Mouse (Mus musculus) CH12.LX (cell line): Measurements from ENCODE around the gene Creb5. TPM values are rescaled to one million over a fixed set of nuclear protein-coding genes. Genes with fewer than 3 reads are reported as not detected.

Experiments
- DNase-seq: peaks from one replicate; pipeline ENCODE4 v3.0.0-alpha.2; 2013; ENCODE audit errors: extremely low read depth
- H3K27ac ChIP-seq: 2 replicates; pipeline ENCODE4 v1.5.1; 2012; ENCODE audit warnings: low read depth, mild to moderate bottlenecking, control low read depth, moderate library complexity; ENCODE audit not compliant: insufficient read depth
- H3K27me3 ChIP-seq: replicated peaks from 2 replicates; pipeline ENCODE3; 2012; ENCODE audit warnings: inconsistent platforms
- H3K36me3 ChIP-seq, 2 experiments: replicated peaks in 1 of 2; 2 replicates each; pipeline versions ENCODE3 to v1.6.1; 2012; ENCODE audit warnings: inconsistent platforms in 1 of 2, low read length in 1 of 2, mild to moderate bottlenecking in 1 of 2, mixed read lengths in 1 of 2, moderate library complexity in 1 of 2; ENCODE audit not compliant: control insufficient read depth in 1 of 2, insufficient read depth in 1 of 2
- H3K4me1 ChIP-seq, 2 experiments: 2 replicates each; pipeline ENCODE4 v1.6.1; 2012; ENCODE audit warnings: inconsistent platforms in 1 of 2, moderate library complexity in 1 of 2; ENCODE audit not compliant: insufficient read depth in 2 of 2, control insufficient read depth in 1 of 2
- H3K4me2 ChIP-seq: 2 replicates; pipeline ENCODE4 v1.6.1; 2012; ENCODE audit warnings: low read depth, mild to moderate bottlenecking, control low read depth; ENCODE audit not compliant: poor library complexity, insufficient read depth, severe bottlenecking
- H3K4me3 ChIP-seq, 3 experiments: fragments of 150-350 bp in 1 of 3; sonication (generic) in 1 of 3; replicated peaks in 1 of 3; 2 replicates each; pipeline versions ENCODE3 to v1.5.1; 2011 to 2012; ENCODE audit warnings: low read depth in 2 of 3, low read length in 2 of 3, mild to moderate bottlenecking in 2 of 3, moderate library complexity in 2 of 3, control low read depth in 1 of 3, improper control_type of control experiment in 1 of 3, inconsistent platforms in 1 of 3, mixed read lengths in 1 of 3; ENCODE audit not compliant: poor library complexity in 1 of 3
- H3K79me2 ChIP-seq: replicated peaks from 2 replicates; pipeline ENCODE4 v1.6.1; 2012; ENCODE audit warnings: mild to moderate bottlenecking, moderate library complexity; ENCODE audit not compliant: control insufficient read depth, poor library complexity, insufficient read depth, severe bottlenecking; ENCODE audit errors: extremely low read depth
- H3K9ac ChIP-seq: 2 replicates; pipeline ENCODE4 v1.6.1; 2012; ENCODE audit warnings: low read depth, mild to moderate bottlenecking, control low read depth, moderate library complexity; ENCODE audit not compliant: insufficient read depth
- H3K9me3 ChIP-seq: replicated peaks from 2 replicates; pipeline ENCODE3; 2012; ENCODE audit warnings: low read length, inconsistent platforms, mixed read lengths
- BHLHE40 ChIP-seq: IDR thresholded peaks from 2 replicates; pipeline ENCODE4 v1.6.1; 2011; ENCODE audit warnings: mild to moderate bottlenecking, low read depth, low read length, improper control_type of control experiment
- CHD1 ChIP-seq: IDR thresholded peaks from 2 replicates; pipeline ENCODE4 v1.6.1; 2012; ENCODE audit warnings: low read depth, low read length, improper control_type of control experiment, inconsistent platforms
- CTCF ChIP-seq, 2 experiments: IDR thresholded peaks in 1 of 2; conservative IDR thresholded peaks in 1 of 2; 2 replicates each; pipeline ENCODE4 v1.5.1; 2011 to 2012; ENCODE audit warnings: low read depth in 2 of 2, low read length in 2 of 2, improper control_type of control experiment in 1 of 2, inconsistent platforms in 1 of 2, mild to moderate bottlenecking in 1 of 2, moderate library complexity in 1 of 2
- E2F4 ChIP-seq: IDR thresholded peaks from 2 replicates; pipeline ENCODE4 v1.6.1; 2011; ENCODE audit warnings: low read depth, low read length, improper control_type of control experiment; ENCODE audit not compliant: insufficient replicate concordance
- ELF1 ChIP-seq: IDR thresholded peaks from 2 replicates; pipeline ENCODE4 v1.6.1; 2014; ENCODE audit warnings: low read depth, mild to moderate bottlenecking, inconsistent platforms, low read length, improper control_type of control experiment
- EP300 ChIP-seq: IDR thresholded peaks from 2 replicates; pipeline ENCODE4 v1.6.1; 2011; ENCODE audit warnings: low read length, improper control_type of control experiment
- ETS1 ChIP-seq: conservative IDR thresholded peaks from 2 replicates; pipeline ENCODE4 v1.6.1; 2012; ENCODE audit warnings: low read depth, mild to moderate bottlenecking, inconsistent platforms, low read length, improper control_type of control experiment, moderate library complexity
- GABPA ChIP-seq: IDR thresholded peaks from 2 replicates; pipeline ENCODE4 v1.6.1; 2012; ENCODE audit warnings: low read depth, low read length, improper control_type of control experiment, inconsistent platforms; ENCODE audit not compliant: insufficient replicate concordance
- IRF4 ChIP-seq: IDR thresholded peaks from 2 replicates; pipeline ENCODE4 v1.6.1; 2014; ENCODE audit warnings: low read depth, mild to moderate bottlenecking, inconsistent platforms, low read length, improper control_type of control experiment
- JUN ChIP-seq: IDR thresholded peaks from 2 replicates; pipeline ENCODE4 v1.6.1; 2011; ENCODE audit warnings: low read depth, mild to moderate bottlenecking, low read length, improper control_type of control experiment, moderate library complexity; ENCODE audit not compliant: insufficient read depth
- MAFK ChIP-seq: IDR thresholded peaks from 2 replicates; pipeline ENCODE4 v1.6.1; 2011; ENCODE audit warnings: low read length, improper control_type of control experiment; ENCODE audit not compliant: insufficient replicate concordance
- MAX ChIP-seq: IDR thresholded peaks from 2 replicates; pipeline ENCODE4 v1.6.1; 2011; ENCODE audit warnings: low read length, improper control_type of control experiment
- MXI1 ChIP-seq: IDR thresholded peaks from 2 replicates; pipeline ENCODE4 v1.6.1; 2011; ENCODE audit warnings: mild to moderate bottlenecking, low read depth, low read length, improper control_type of control experiment
- MYC ChIP-seq: IDR thresholded peaks from 2 replicates; pipeline ENCODE4 v1.6.1; 2011; ENCODE audit warnings: low read depth, mild to moderate bottlenecking, improper control_type of control experiment, low read length
- PAX5 ChIP-seq: IDR thresholded peaks from 2 replicates; pipeline ENCODE4 v1.6.1; 2012; ENCODE audit warnings: low read length, inconsistent platforms, mixed read lengths
- POLR2A ChIP-seq: IDR thresholded peaks from 2 replicates; pipeline ENCODE4 v1.6.1; 2011; ENCODE audit warnings: low read depth, mild to moderate bottlenecking, improper control_type of control experiment, low read length
- POLR2AphosphoS2 ChIP-seq: IDR thresholded peaks from 2 replicates; pipeline ENCODE4 v1.6.1; 2011; ENCODE audit warnings: low read depth, low read length, improper control_type of control experiment
- RCOR1 ChIP-seq: conservative IDR thresholded peaks from 2 replicates; pipeline ENCODE4 v1.6.1; 2012; ENCODE audit warnings: low read depth, mild to moderate bottlenecking, inconsistent platforms, low read length, improper control_type of control experiment
- TBP ChIP-seq: conservative IDR thresholded peaks from 2 replicates; pipeline ENCODE4 v1.6.1; 2011; ENCODE audit warnings: low read depth, low read length, improper control_type of control experiment
- USF1 ChIP-seq: IDR thresholded peaks from 2 replicates; pipeline ENCODE4 v1.6.1; 2014; ENCODE audit warnings: low read depth, mild to moderate bottlenecking, inconsistent platforms, low read length, improper control_type of control experiment
- ZMIZ1 ChIP-seq: IDR thresholded peaks from 2 replicates; pipeline ENCODE4 v1.6.1; 2012; ENCODE audit warnings: low read depth, mild to moderate bottlenecking, inconsistent platforms, low read length, improper control_type of control experiment
- ZNF384 ChIP-seq: IDR thresholded peaks from 2 replicates; pipeline ENCODE4 v1.6.1; 2012; ENCODE audit warnings: low read depth, low read length, improper control_type of control experiment, inconsistent platforms
- dilution Hi-C: fragments of 300-500 bp; cut with MboI; formaldehyde crosslinking; loops from 2 replicates; pipeline ENCODE4 v1.14.3; 2020; ENCODE audit warnings: low sequenced_read_pairs; ENCODE audit not compliant: extremely low pct_unique_long_range_greater_than_20kb, extremely low pct_ligation_motif_present
- in situ Hi-C: fragments of 300-500 bp; cut with MboI; formaldehyde crosslinking; loops from 3 replicates; pipeline ENCODE4 v1.14.3; 2019; ENCODE audit warnings: low sequenced_read_pairs, low pct_ligation_motif_present, low pct_unique_long_range_greater_than_20kb, mixed read lengths
- polyA plus RNA-seq: library from polyadenylated mRNA; unstranded; fragments of >175 nt; gene quantifications from 2 replicates; pipeline ENCODE4 v1.2.1, GENCODE M21; 2012; ENCODE audit warnings: low read depth; ENCODE audit not compliant: insufficient read length
- total RNA-seq, 2 experiments: library from RNA; depleted of rRNA; stranded (reverse); fragments of 300-350 nt in 1 of 2; fragments of >200 nt in 1 of 2; gene quantifications; 2 replicates each; pipeline ENCODE4 v1.2.3; 2012 to 2014

Creb5 gene
- total and polyA plus RNA-seq, 3 experiments, result 0.68 to 2.1 (median 0.86) TPM

DNA sequence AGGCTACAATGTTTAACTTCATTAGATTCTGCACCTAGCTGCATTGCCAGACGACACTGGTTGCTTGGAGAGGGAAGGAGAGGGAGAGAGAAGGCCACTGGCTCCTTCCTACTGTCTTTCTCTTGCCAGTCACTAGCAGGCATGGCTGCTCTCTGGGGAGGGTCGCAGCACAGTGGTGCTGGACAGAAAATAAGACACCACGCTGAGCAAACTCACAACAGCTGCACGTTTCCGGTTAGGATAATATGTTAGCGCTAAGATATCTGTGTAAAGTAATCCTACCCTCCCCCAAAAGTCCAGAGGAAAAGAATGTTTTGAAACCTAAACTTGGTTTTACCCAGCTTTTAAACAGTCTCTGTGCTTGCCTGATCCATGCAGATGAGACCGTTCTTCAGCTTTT lies 107.0 kb downstream of the Creb5 start:
- H3K9me3 ChIP-seq, result no peaks in the 10 kb centered on the region
- dilution Hi-C loops (no loop called here), in situ Hi-C loops (no loop called here)
- peaks cover 5 to 36% of the 10 kb centered on the region in 2 experiments for H3K4me1 ChIP-seq
- H3K79me2 ChIP-seq, result no peaks in the 10 kb centered on the region
- H3K36me3 ChIP-seq, result no peaks in the 10 kb centered on the region
- H3K27ac ChIP-seq, result no peak overlapping the region
- DNase-seq, result no peak
- H3K9ac ChIP-seq, result no peak overlapping the region
- H3K4me3 ChIP-seq, result no peak overlapping the region
- no peak for TF ChIP-seq PAX5
- no peak for TF ChIP-seq RCOR1
- no peak for TF ChIP-seq TBP
- no peak for TF ChIP-seq BHLHE40
- TF ChIP-seq MXI1, result no peak
- TF ChIP-seq CTCF (conservative IDR thresholded peaks at IDR 0.05 in 1 of 2, IDR thresholded peaks at IDR 0.05 in 1 of 2; ENCODE audit: low read depth in 2 of 2, low read length in 2 of 2), result no peak
- TF ChIP-seq ELF1, result no peak
- TF ChIP-seq MYC, result no peak
- TF ChIP-seq MAFK, result no peak
- TF ChIP-seq CHD1, result no peak
- TF ChIP-seq ZNF384, result no peak
- TF ChIP-seq USF1, result no peak
- TF ChIP-seq E2F4, result no peak
- no peaks in the 10 kb centered on the region for H3K27me3 ChIP-seq
- H3K4me2 ChIP-seq, result no peak overlapping the region

DNA sequence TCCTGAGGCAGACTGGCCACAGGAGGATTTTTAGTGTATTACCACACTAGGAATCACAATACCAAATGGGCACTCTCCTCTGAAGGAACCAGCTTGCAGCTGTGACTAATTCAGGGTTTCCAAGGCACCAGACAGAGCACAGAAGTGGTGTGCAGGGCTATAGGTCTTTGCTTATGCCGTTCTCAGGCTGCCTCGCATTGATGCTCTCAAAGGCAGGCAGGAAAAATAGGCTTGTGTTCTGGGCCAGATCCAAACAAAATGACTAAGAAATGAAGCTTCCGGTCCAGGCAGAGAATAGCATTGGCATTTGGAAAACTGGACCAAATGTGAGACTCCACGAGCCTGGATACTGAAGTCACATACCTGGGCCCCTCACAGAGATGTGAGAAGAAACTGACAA lies 108.1 kb downstream of the Creb5 start:
- H3K27me3 ChIP-seq, result no peaks in the 10 kb centered on the region
- dilution Hi-C loops, result no loop called here
- TF ChIP-seq POLR2AphosphoS2 (no peak), CTCF (conservative IDR thresholded peaks at IDR 0.05 in 1 of 2, IDR thresholded peaks at IDR 0.05 in 1 of 2; ENCODE audit: low read depth in 2 of 2, low read length in 2 of 2) (no peak), GABPA (no peak), JUN (no peak), POLR2A (no peak), EP300 (no peak), IRF4 (no peak), BHLHE40 (no peak), USF1 (no peak), ZMIZ1 (no peak), MAX (no peak), ETS1 (no peak)
- TF ChIP-seq, all 38 proteins: peak for 0
- in situ Hi-C loops, result no loop called here
- H3K9me3 ChIP-seq, result no peaks in the 10 kb centered on the region
- no peak overlapping the region for H3K4me2 ChIP-seq
- no peak overlapping the region for H3K4me3 ChIP-seq
- H3K36me3 ChIP-seq, result no peaks in the 10 kb centered on the region
- no peak overlapping the region for H3K9ac ChIP-seq
- no peak overlapping the region for H3K27ac ChIP-seq
- peaks cover 3 to 24% of the 10 kb centered on the region in 2 experiments; a peak in 3 of 4 replicates for H3K4me1 ChIP-seq
- no peaks in the 10 kb centered on the region for H3K79me2 ChIP-seq
- no peak for DNase-seq
